Mouse (Mus musculus) neural tube, embryonic 15.5 days (tissue): ENCODE measurements around the gene Grid1. TPM values are rescaled to one million over a fixed set of nuclear protein-coding genes. Genes with fewer than 3 reads are reported as not detected.

Experiments
- ATAC-seq: fragments of 200-750 bp; cut with Nextera tagmentation; 2 replicates; pipeline ENCODE4 v1.8.0; 2017; ENCODE audit warnings: mild to moderate bottlenecking, moderate TSS enrichment, moderate library complexity; ENCODE audit not compliant: low FRiP score
- H3K27ac ChIP-seq: fragments of 300-500 bp; sonication (generic); replicated peaks from 2 replicates; pipeline ENCODE4 v1.5.1; 2015; ENCODE audit warnings: mild to moderate bottlenecking, inconsistent platforms
- H3K27me3 ChIP-seq: fragments of 300-500 bp; sonication (generic); replicated peaks from 2 replicates; pipeline ENCODE4 v1.6.1; 2015; ENCODE audit warnings: inconsistent platforms
- H3K36me3 ChIP-seq: fragments of 300-500 bp; sonication (generic); 2 replicates; pipeline ENCODE4 v1.6.1; 2015; ENCODE audit warnings: inconsistent platforms
- H3K4me1 ChIP-seq: fragments of 300-500 bp; sonication (generic); 2 replicates; pipeline ENCODE4 v1.6.1; 2015; ENCODE audit warnings: inconsistent platforms
- H3K4me2 ChIP-seq: fragments of 300-500 bp; sonication (generic); 2 replicates; pipeline ENCODE4 v1.6.1; 2015; ENCODE audit warnings: inconsistent platforms, mild to moderate bottlenecking, moderate library complexity
- H3K4me3 ChIP-seq: fragments of 300-500 bp; sonication (generic); replicated peaks from 2 replicates; pipeline ENCODE4 v1.5.1; 2015; ENCODE audit warnings: mild to moderate bottlenecking, inconsistent platforms
- H3K9ac ChIP-seq: fragments of 300-500 bp; sonication (generic); replicated peaks from 2 replicates; pipeline ENCODE4 v1.6.1; 2015; ENCODE audit warnings: mild to moderate bottlenecking, inconsistent platforms
- H3K9me3 ChIP-seq: fragments of 300-500 bp; sonication (generic); replicated peaks from 2 replicates; pipeline ENCODE4 v1.6.1; 2016; ENCODE audit warnings: inconsistent platforms
- WGBS: fragments of 180-500 bp; shearing (Covaris S2); methylation state at CpG from one replicate; pipeline ENCODE4 v1.1.7; 2015; ENCODE audit warnings: mixed read lengths; 5-methylcytosine and 5-hydroxymethylcytosine counted together
- polyA plus RNA-seq: library from polyadenylated mRNA; unstranded; fragments of >200 nt; fragmentation: Nextera tagmentation; extraction: Ambion mirVana; gene quantifications from 2 replicates; pipeline ENCODE4 v1.2.1, GENCODE M21; 2015

The Grid1 gene
- polyA plus RNA-seq, 1 experiment from 2014 or later, result 8.3 TPM

- no peak overlapping the region for H3K9ac ChIP-seq
- no peaks in the 10 kb centered on the region for H3K9me3 ChIP-seq
- H3K4me3 ChIP-seq, result no peak overlapping the region
- no peak for ATAC-seq
- no peaks in the 10 kb centered on the region for H3K36me3 ChIP-seq
- H3K4me1 ChIP-seq, result no peaks in the 10 kb centered on the region
- no peaks in the 10 kb centered on the region for H3K27me3 ChIP-seq
- H3K4me2 ChIP-seq, result no peak overlapping the region
- H3K27ac ChIP-seq, result no peak overlapping the region
Measured at GRCm38 (mm10) chr14:35179076-35179475, 359.2 kb downstream of the Grid1 start.

- H3K4me3 ChIP-seq, result no peak overlapping the region
- H3K27ac ChIP-seq, result no peak overlapping the region
- no peaks in the 10 kb centered on the region for H3K9me3 ChIP-seq
- H3K4me1 ChIP-seq, result no peaks in the 10 kb centered on the region
- no peaks in the 10 kb centered on the region for H3K27me3 ChIP-seq
- WGBS, result 84% methylated on average over 1 of the region's 1 CpGs
- no peak for ATAC-seq
- H3K36me3 ChIP-seq, result no peaks in the 10 kb centered on the region
- H3K9ac ChIP-seq, result no peak overlapping the region
- no peak overlapping the region for H3K4me2 ChIP-seq
Measured at GRCm38 (mm10) chr14:35185399-35185798, 365.5 kb downstream of the Grid1 start.

DNA sequence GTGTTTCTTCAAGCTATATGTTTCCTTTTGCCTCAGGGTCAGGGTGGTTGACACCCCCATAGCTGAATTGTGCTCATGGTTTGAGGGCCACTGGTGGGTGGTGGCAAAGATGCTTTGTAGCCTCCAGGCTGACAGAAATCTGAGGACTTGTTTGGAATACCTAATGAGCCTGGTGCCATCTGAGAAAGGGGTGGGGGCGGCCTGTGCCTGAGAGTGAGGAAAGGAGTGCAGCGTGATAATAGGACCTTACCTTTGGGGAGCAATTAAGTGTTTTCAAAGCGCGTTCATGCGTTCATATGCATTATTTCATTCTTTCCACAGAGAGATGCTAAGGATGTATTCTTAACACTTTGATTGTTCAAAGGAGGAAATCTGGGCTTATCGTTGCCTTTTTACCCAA, 372.3 kb downstream of the Grid1 start:
- 55% methylated on average over 6 of the region's 6 CpGs for WGBS
- Histone ChIP-seq H3K4me3 (no peak overlapping the region), H3K9ac (no peak overlapping the region), H3K27ac (no peak overlapping the region), H3K27me3 (no peaks in the 10 kb centered on the region), H3K9me3 (no peaks in the 10 kb centered on the region), H3K36me3 (no peaks in the 10 kb centered on the region), H3K4me2 (no peak overlapping the region), H3K4me1 (peaks cover 10% of the 10 kb centered on the region; the same call in 1 of the 2 replicates)
- ATAC-seq, result no peak

DNA sequence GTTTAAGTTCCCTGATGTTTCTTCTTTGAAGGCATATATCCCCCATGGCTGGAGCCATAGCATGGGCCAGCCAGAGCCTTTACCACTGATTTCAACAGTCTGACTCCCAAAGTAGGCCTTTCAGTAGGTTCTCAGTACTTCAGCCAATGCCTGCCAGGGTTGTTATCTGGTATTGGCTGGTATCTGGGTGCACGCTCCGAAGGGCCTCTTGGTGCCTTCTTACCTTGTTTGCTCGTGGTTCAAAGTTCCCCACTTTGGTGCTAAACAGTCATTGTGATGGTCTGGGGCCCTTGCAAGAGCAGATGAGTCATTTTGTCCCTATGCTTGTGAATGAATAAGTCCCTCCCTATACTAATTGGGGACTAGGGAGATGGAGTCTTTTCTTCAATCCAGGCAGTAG, 377.5 kb downstream of the Grid1 start:
- H3K27ac ChIP-seq, result no peak overlapping the region
- 90% methylated on average over 3 of the region's 3 CpGs for WGBS

DNA sequence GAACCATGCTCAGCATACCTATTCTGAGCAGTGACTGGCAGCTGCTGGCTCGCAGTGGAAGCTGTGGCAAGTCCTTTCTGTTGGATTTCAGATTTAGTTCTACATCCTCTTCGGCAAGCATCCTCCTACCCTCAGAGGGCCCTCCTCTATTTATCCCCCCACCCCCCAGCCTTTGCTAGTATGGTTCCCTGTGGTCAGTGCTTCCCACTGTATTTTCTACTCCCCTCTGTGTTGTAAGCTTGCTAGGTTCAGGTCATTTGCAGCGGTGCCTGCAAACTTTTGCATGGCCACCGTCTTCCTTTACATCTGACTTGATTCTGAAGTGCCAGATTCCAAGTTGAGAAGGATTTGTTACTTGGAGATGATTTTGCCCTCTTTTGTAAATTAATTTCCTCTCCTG, 378.5 kb downstream of the Grid1 start:
- peaks cover 11% of the 10 kb centered on the region for H3K4me1 ChIP-seq
- no peaks in the 10 kb centered on the region for H3K36me3 ChIP-seq
- no peak overlapping the region for H3K4me3 ChIP-seq
- peak overlapping the region; percentile 43; the same call in 1 of the 2 replicates for H3K27ac ChIP-seq
- no peaks in the 10 kb centered on the region for H3K27me3 ChIP-seq
- H3K4me2 ChIP-seq, result no peak overlapping the region
- H3K9me3 ChIP-seq, result no peaks in the 10 kb centered on the region
- peak; percentile 59; the same call in 1 of the 2 replicates for ATAC-seq
- WGBS, result 69% methylated on average over 4 of the region's 4 CpGs
- H3K9ac ChIP-seq, result no peak overlapping the region

More for the DNA sequence above, 377.5 kb downstream of the Grid1 start:
- Histone ChIP-seq H3K9me3 (no peaks in the 10 kb centered on the region), H3K4me1 (peaks cover 15% of the 10 kb centered on the region), H3K27me3 (no peaks in the 10 kb centered on the region), H3K4me2 (no peak overlapping the region), H3K4me3 (no peak overlapping the region), H3K9ac (no peak overlapping the region), H3K36me3 (no peaks in the 10 kb centered on the region)
- no peak for ATAC-seq

GRCm38 (mm10) chr14:35198899-35199298, 379.0 kb downstream of the Grid1 start:
- Histone ChIP-seq H3K9ac (no peak overlapping the region), H3K27me3 (no peaks in the 10 kb centered on the region), H3K4me1 (peaks cover 11% of the 10 kb centered on the region), H3K9me3 (no peaks in the 10 kb centered on the region), H3K27ac (0 out of 2 replicates have a peak overlapping the region, but pooled peaks have one; percentile 43), H3K36me3 (no peaks in the 10 kb centered on the region), H3K4me2 (0 out of 2 replicates have a peak overlapping the region, but pooled peaks have one; percentile 19), H3K4me3 (no peak overlapping the region)
- 34% methylated on average over 6 of the region's 6 CpGs for WGBS
- ATAC-seq, result peak; percentile 77; the same call in 1 of the 2 replicates

DNA sequence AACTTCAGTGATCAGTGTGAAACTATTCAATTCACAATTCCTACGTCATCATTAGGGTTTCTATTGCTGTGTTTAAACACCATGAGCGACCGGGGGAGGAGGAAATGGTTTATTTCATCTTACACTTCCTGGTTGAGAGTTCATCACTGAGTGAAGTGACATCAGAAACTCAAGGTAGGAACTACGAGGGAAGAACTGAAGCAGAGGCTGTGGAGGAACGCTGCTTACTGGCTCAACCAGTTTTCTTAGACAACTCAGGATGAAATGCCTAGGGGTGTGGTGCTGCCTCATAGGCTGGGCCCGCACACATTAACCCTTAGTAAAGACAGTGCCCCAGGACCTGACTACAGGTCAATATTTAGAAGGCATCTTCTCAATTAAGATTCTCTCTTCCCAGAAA, 389.5 kb downstream of the Grid1 start:
- Histone ChIP-seq H3K9ac (no peak overlapping the region), H3K4me1 (no peaks in the 10 kb centered on the region), H3K27me3 (no peaks in the 10 kb centered on the region), H3K36me3 (no peaks in the 10 kb centered on the region), H3K4me2 (no peak overlapping the region), H3K4me3 (no peak overlapping the region), H3K27ac (no peak overlapping the region), H3K9me3 (no peaks in the 10 kb centered on the region)
- ATAC-seq, result no peak
- WGBS, result 73% methylated on average over 6 of the region's 6 CpGs

GRCm38 (mm10) chr14:35219021-35219420, 399.1 kb downstream of the Grid1 start:
- over 99% methylated on average over 4 of the region's 4 CpGs for WGBS
- no peaks in the 10 kb centered on the region for H3K36me3 ChIP-seq
- no peak overlapping the region for H3K27ac ChIP-seq
- no peak overlapping the region for H3K4me2 ChIP-seq
- no peaks in the 10 kb centered on the region for H3K9me3 ChIP-seq
- ATAC-seq, result no peak
- no peak overlapping the region for H3K4me3 ChIP-seq
- H3K27me3 ChIP-seq, result no peaks in the 10 kb centered on the region
- H3K9ac ChIP-seq, result no peak overlapping the region
- no peaks in the 10 kb centered on the region for H3K4me1 ChIP-seq

- whole genome bisulfite sequencing, result 64% methylated on average over 2 of the region's 2 CpGs
- H3K4me2 ChIP-seq, result no peak overlapping the region
Measured at GRCm38 (mm10) chr14:35222196-35222595, 402.3 kb downstream of the Grid1 start.

GRCm38 (mm10) chr14:35227581-35227980, 407.7 kb downstream of the Grid1 start:
- Histone ChIP-seq H3K4me3 (no peak overlapping the region), H3K36me3 (no peaks in the 10 kb centered on the region), H3K9me3 (no peaks in the 10 kb centered on the region), H3K9ac (no peak overlapping the region), H3K27me3 (no peaks in the 10 kb centered on the region), H3K4me2 (no peak overlapping the region), H3K27ac (no peak overlapping the region), H3K4me1 (no peaks in the 10 kb centered on the region)
- WGBS, result 90% methylated on average over 5 of the region's 5 CpGs
- ATAC-seq, result no peak

More at GRCm38 (mm10) chr14:35222196-35222595, 402.3 kb downstream of the Grid1 start:
- no peak overlapping the region for H3K9ac ChIP-seq
- H3K4me1 ChIP-seq, result no peaks in the 10 kb centered on the region
- no peak overlapping the region for H3K27ac ChIP-seq
- no peaks in the 10 kb centered on the region for H3K9me3 ChIP-seq
- no peaks in the 10 kb centered on the region for H3K36me3 ChIP-seq
- no peak for ATAC-seq
- H3K27me3 ChIP-seq, result no peaks in the 10 kb centered on the region
- no peak overlapping the region for H3K4me3 ChIP-seq

GRCm38 (mm10) chr14:35231384-35231783, 411.5 kb downstream of the Grid1 start:
- no peak overlapping the region for H3K9ac ChIP-seq
- H3K4me3 ChIP-seq, result no peak overlapping the region
- no peaks in the 10 kb centered on the region for H3K9me3 ChIP-seq
- no peaks in the 10 kb centered on the region for H3K4me1 ChIP-seq
- H3K27ac ChIP-seq, result no peak overlapping the region
- ATAC-seq, result no peak
- no peaks in the 10 kb centered on the region for H3K27me3 ChIP-seq
- no peaks in the 10 kb centered on the region for H3K36me3 ChIP-seq
- no peak overlapping the region for H3K4me2 ChIP-seq

DNA sequence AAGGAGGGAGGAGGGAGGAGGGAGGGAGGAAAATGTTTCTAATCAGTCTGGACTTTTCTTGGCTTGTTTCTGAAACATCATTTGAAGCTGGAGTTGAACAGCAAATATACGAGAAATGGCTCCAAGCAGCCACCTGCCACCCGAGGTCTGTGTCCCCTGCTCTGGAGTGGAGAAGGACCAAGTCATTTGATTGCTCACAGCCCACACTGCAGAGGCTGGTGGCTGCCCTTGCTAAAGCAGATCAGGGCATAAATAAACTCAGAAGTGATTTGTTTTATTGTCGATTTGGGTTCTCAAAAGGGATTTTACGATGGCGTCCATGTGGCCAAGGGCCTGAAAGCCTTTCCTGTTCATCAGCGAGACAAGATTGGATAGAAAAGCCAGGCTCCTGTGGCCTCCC, 423.0 kb downstream of the Grid1 start:
- Histone ChIP-seq H3K27ac (no peak overlapping the region; the same call in 1 of the 2 replicates), H3K9ac (no peak overlapping the region), H3K9me3 (no peaks in the 10 kb centered on the region), H3K36me3 (no peaks in the 10 kb centered on the region), H3K4me1 (peaks cover 22% of the 10 kb centered on the region), H3K4me2 (no peak overlapping the region), H3K27me3 (no peaks in the 10 kb centered on the region), H3K4me3 (no peak overlapping the region)
- ATAC-seq, result 0 out of 2 replicates have a peak, but pooled peaks have one; percentile 53
- 28% methylated on average over 6 of the region's 6 CpGs for WGBS
